Mouse (Mus musculus): Measurements from ENCODE around the gene Strip1. TPM values are rescaled to one million over a fixed set of nuclear protein-coding genes. Genes with fewer than 3 reads are reported as not detected.

The Strip1 gene
- polyA plus RNA-seq, 1 experiment, result 52.2 TPM

Other genes starting within 250 kb of the Strip1 start
- gene Kcnc4, start 172.1 kb downstream of the Strip1 start, polyA plus RNA-seq (2012; rRNA removed), result 25.9 and 26.3 TPM in 2 replicates
- 6.5 and 9.1 TPM in 2 replicates for gene Slc6a17, start 113.7 kb downstream of the Strip1 start, polyA plus RNA-seq (2012; rRNA removed)
- 2.7 and 3.6 TPM in 2 replicates for gene Ubl4b, start 76.6 kb downstream of the Strip1 start, polyA plus RNA-seq (2012; rRNA removed)
- gene Alx3, start 36.7 kb downstream of the Strip1 start, polyA plus RNA-seq (2012; rRNA removed), result not detected in 2 replicates
- not detected in 2 replicates for gene Gm10961, start 372 bp downstream of the Strip1 start, polyA plus RNA-seq (2012; rRNA removed)
- gene Ahcyl1, start 64.9 kb upstream of the Strip1 start, polyA plus RNA-seq (2012; rRNA removed), result 89.6 and 93.7 TPM in 2 replicates
- gene Csf1, start 128.8 kb upstream of the Strip1 start, polyA plus RNA-seq (2012; rRNA removed), result 22.9 and 27.6 TPM in 2 replicates
- gene Eps8l3, start 245.5 kb upstream of the Strip1 start, polyA plus RNA-seq (2012; rRNA removed), result 0.38 and 0.52 TPM in 2 replicates